21 mouse cellular contexts compared by ENCODE assay signal in the genomic region with DNA sequence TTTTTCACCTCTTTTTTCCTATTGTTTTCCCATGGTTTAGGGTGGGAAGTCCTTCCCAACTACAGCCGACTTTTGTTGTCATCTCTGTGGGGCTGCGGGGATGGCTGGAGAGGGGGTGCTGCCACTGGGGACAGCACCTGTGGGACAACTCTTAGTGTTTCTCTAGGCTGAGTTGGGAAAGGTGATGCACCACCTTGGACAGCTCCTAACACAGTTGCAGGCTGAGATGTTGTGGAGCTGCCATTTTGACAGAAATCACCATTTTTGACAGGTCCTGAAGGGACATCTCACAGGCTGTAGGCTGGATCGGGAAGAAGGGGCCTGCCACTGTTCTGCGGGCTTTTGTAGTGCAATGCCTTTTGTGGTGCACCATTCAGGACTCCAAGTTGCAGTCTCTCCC. TPM values are rescaled to one million over a fixed set of nuclear protein-coding genes. Genes with fewer than 3 reads are reported as not detected.
A peak's percentile ranks its signal among the peaks of the same experiment; 100 is the strongest.
DNase-seq lines count a peak whose midpoint lies in the region; ATAC-seq lines count a peak whose summit lies in the region.
"Had no signal": no experiment of that assay in that cellular context is flagged by ENCODE, and none has a peak within 500 bp of the region (broad histone marks: within the 10 kb centered on the region; RNA-seq: fewer than 3 reads in every experiment).

No protein-coding gene starts in this region.

- H3K27ac ChIP-seq in forebrain, embryonic 12.5 days, result no peak overlapping the region
- H3K27ac ChIP-seq: embryonic facial prominence, embryonic 12.5 days; heart, adult 2 months; heart, embryonic 15.5 days; hindbrain, embryonic 13.5 days; hindbrain, postnatal 0 days had no signal

- no peaks in the 10 kb centered on the region for H3K4me1 ChIP-seq in forebrain, embryonic 12.5 days
- H3K4me1 ChIP-seq: embryonic facial prominence, embryonic 12.5 days; heart, embryonic 15.5 days; hindbrain, embryonic 13.5 days had no signal

- H3K4me2 ChIP-seq in forebrain, embryonic 12.5 days, result no peak overlapping the region
- H3K4me2 ChIP-seq: embryonic facial prominence, embryonic 12.5 days; heart, embryonic 11.5 days; heart, embryonic 15.5 days; hindbrain, embryonic 13.5 days had no signal

- no peaks in the 10 kb centered on the region for H3K36me3 ChIP-seq in forebrain, embryonic 12.5 days (replicated peaks)
- H3K36me3 ChIP-seq: embryonic facial prominence, embryonic 12.5 days; heart, embryonic 15.5 days; hindbrain, embryonic 13.5 days had no signal

- DNase-seq in kidney, postnatal 4 days, result peak; percentile 4 to 10
- no peak for DNase-seq in kidney, adult 11 months
- DNase-seq in ES-CJ7 (ENCODE audit: low read depth, low spot score) (peak; percentile 45), R1 (ENCODE audit: low read depth, low spot score) (peak; percentile 54)
- peak; percentile 7 for DNase-seq in yolk sac, embryonic 10.5 days (ENCODE audit: low spot score)
- no peak for DNase-seq in spleen, adult 18-20 months
- DNase-seq: adrenal gland, postnatal 10 days; cerebellum, adult 11 months; cerebellum, adult 9-11 months; cerebellum, postnatal 36 days; gastrocnemius, postnatal 14 days; heart, adult 2 months; heart, postnatal 14 days had no signal

- H3K27me3 ChIP-seq in forebrain, embryonic 12.5 days, result no peaks in the 10 kb centered on the region
- H3K27me3 ChIP-seq: embryonic facial prominence, embryonic 12.5 days; heart, embryonic 15.5 days; hindbrain, embryonic 13.5 days had no signal

- H3K9ac ChIP-seq in forebrain, embryonic 12.5 days, result no peak overlapping the region
- H3K9ac ChIP-seq: embryonic facial prominence, embryonic 12.5 days; heart, embryonic 15.5 days; hindbrain, embryonic 13.5 days had no signal

- 84% methylated on average over 4 of the region's 4 CpGs for WGBS in forebrain, embryonic 12.5 days

- H3K4me3 ChIP-seq in forebrain, embryonic 12.5 days (replicated peaks), result no peak overlapping the region
- H3K4me3 ChIP-seq: embryonic facial prominence, embryonic 12.5 days; heart, adult 2 months; heart, embryonic 15.5 days; hindbrain, embryonic 13.5 days had no signal

- no peaks in the 10 kb centered on the region for H3K9me3 ChIP-seq in forebrain, embryonic 12.5 days
- H3K9me3 ChIP-seq: embryonic facial prominence, embryonic 12.5 days; heart, embryonic 15.5 days; hindbrain, embryonic 13.5 days had no signal

- ATAC-seq in forebrain, embryonic 12.5 days (ENCODE audit: low FRiP score), result no peak
- ATAC-seq: forebrain, embryonic 16.5 days; hindbrain, postnatal 0 days; Patski had no signal

RNA-seq across cellular contexts. Expression of a gene that starts 13.4 kb away (rescaled TPM):
- polyA plus RNA-seq in forebrain, embryonic 12.5 days (2016; fragmentation: Nextera tagmentation; extraction: Ambion mirVana), result 2.5 and 2.8 TPM in 2 replicates

Comparison
In these comparisons a context has a peak if more than half of its experiments do, and no peak if none do; other contexts are left out.
1. DNase-seq: peak in kidney, postnatal 4 days (2 of 2), ES-CJ7 (single experiment), R1 (single experiment) and yolk sac, embryonic 10.5 days (single experiment); none in kidney, adult 11 months (single experiment) and spleen, adult 18-20 months (0 of 2).